Mouse (Mus musculus) kidney, embryonic 15.5 days (tissue): ENCODE measurements around the gene 1700001C02Rik. TPM values are rescaled to one million over a fixed set of nuclear protein-coding genes. Genes with fewer than 3 reads are reported as not detected.
A peak's percentile ranks its signal among the peaks of the same experiment; 100 is the strongest.

Experiments
- ATAC-seq: fragments of 200-750 bp; cut with Nextera tagmentation; replicated peaks from 2 replicates; pipeline ENCODE4 v1.8.0; 2017; ENCODE audit warnings: moderate TSS enrichment; ENCODE audit not compliant: low FRiP score
- H3K27ac ChIP-seq: fragments of 300-500 bp; sonication (generic); 2 replicates; pipeline ENCODE4 v1.5.1; 2015; ENCODE audit warnings: mild to moderate bottlenecking, inconsistent platforms
- H3K27me3 ChIP-seq: fragments of 300-500 bp; sonication (generic); 2 replicates; pipeline ENCODE4 v1.6.1; 2015; ENCODE audit warnings: inconsistent platforms
- H3K36me3 ChIP-seq: fragments of 300-500 bp; sonication (generic); 2 replicates; pipeline ENCODE4 v1.6.1; 2015; ENCODE audit warnings: inconsistent platforms
- H3K4me1 ChIP-seq: fragments of 300-500 bp; sonication (generic); 2 replicates; pipeline ENCODE4 v1.6.1; 2015; ENCODE audit warnings: inconsistent platforms
- H3K4me2 ChIP-seq: fragments of 300-500 bp; sonication (generic); 2 replicates; pipeline ENCODE4 v1.6.1; 2015; ENCODE audit warnings: moderate library complexity, mild to moderate bottlenecking, inconsistent platforms
- H3K4me3 ChIP-seq: fragments of 300-500 bp; sonication (generic); replicated peaks from 2 replicates; pipeline ENCODE4 v1.5.1; 2015; ENCODE audit warnings: mild to moderate bottlenecking, inconsistent platforms
- H3K9ac ChIP-seq: fragments of 300-500 bp; sonication (generic); 2 replicates; pipeline ENCODE4 v1.6.1; 2015; ENCODE audit warnings: mild to moderate bottlenecking, inconsistent platforms
- H3K9me3 ChIP-seq: fragments of 300-500 bp; sonication (generic); replicated peaks from 2 replicates; pipeline ENCODE4 v1.6.1; 2016; ENCODE audit warnings: inconsistent platforms
- WGBS: fragments of 180-500 bp; shearing (Covaris S2); methylation state at CpG from one replicate; pipeline ENCODE4 v1.1.7; 2015; ENCODE audit warnings: mixed read lengths; 5-methylcytosine and 5-hydroxymethylcytosine counted together
- polyA plus RNA-seq: library from polyadenylated mRNA; unstranded; fragments of >200 nt; fragmentation: Nextera tagmentation; extraction: Ambion mirVana; gene quantifications from 2 replicates; pipeline ENCODE4 v1.2.1, GENCODE M21; 2015

1700001C02Rik gene
- polyA plus RNA-seq, 1 experiment from 2014 or later: not detected

GRCm38 (mm10) chr5:30527129-30527528 is 61.3 kb downstream of the 1700001C02Rik start:
- H3K4me3 ChIP-seq: no peak overlapping the region
- H3K4me2 ChIP-seq: no peak overlapping the region
- H3K4me1 ChIP-seq: peaks cover 13% of the 10 kb centered on the region
- H3K9ac ChIP-seq: no peak overlapping the region
- 0 out of 2 replicates have a peak overlapping the region, but pooled peaks have one; percentile 67 for H3K27ac ChIP-seq
- WGBS: 70% methylated on average over 5 of the region's 5 CpGs
- ATAC-seq: no peak
- H3K27me3 ChIP-seq: 0 out of 2 replicates have a peak, but pooled peaks cover 14% of the 10 kb centered on the region
- no peaks in the 10 kb centered on the region for H3K9me3 ChIP-seq
- no peaks in the 10 kb centered on the region for H3K36me3 ChIP-seq

GRCm38 (mm10) chr5:30528906-30529305 is 63.1 kb downstream of the 1700001C02Rik start:
- WGBS: 31% methylated on average over 4 of the region's 4 CpGs
- ATAC-seq: no peak
- H3K27me3 ChIP-seq: 0 out of 2 replicates have a peak, but pooled peaks cover 14% of the 10 kb centered on the region
- H3K4me3 ChIP-seq: no peak overlapping the region
- H3K27ac ChIP-seq: no peak overlapping the region
- peaks cover 13% of the 10 kb centered on the region for H3K4me1 ChIP-seq
- H3K36me3 ChIP-seq: no peaks in the 10 kb centered on the region
- H3K4me2 ChIP-seq: no peak overlapping the region
- H3K9me3 ChIP-seq: no peaks in the 10 kb centered on the region
- no peak overlapping the region for H3K9ac ChIP-seq

Other genes starting within 250 kb of the 1700001C02Rik start
- gene Selenoi, start 233.5 kb upstream of the 1700001C02Rik start, polyA plus RNA-seq: 14.0 and 14.3 TPM in 2 replicates
- gene Drc1, start 184.7 kb upstream of the 1700001C02Rik start, polyA plus RNA-seq: 0.30 and 0.84 TPM in 2 replicates
- gene Otof, start 4.1 kb upstream of the 1700001C02Rik start, polyA plus RNA-seq: 0.09 and 0.17 TPM in 2 replicates
- not detected in 2 replicates for gene Cib4, start 79.8 kb downstream of the 1700001C02Rik start, polyA plus RNA-seq
- 2.7 and 8.0 TPM in 2 replicates for gene Kcnk3, start 122.1 kb downstream of the 1700001C02Rik start, polyA plus RNA-seq
- 25.7 and 27.1 TPM in 2 replicates for gene Slc35f6, start 181.9 kb downstream of the 1700001C02Rik start, polyA plus RNA-seq
- 298 and 308 TPM in 2 replicates for gene Cenpa, start 200.7 kb downstream of the 1700001C02Rik start, polyA plus RNA-seq
- gene Dpysl5, start 245.5 kb downstream of the 1700001C02Rik start, polyA plus RNA-seq: 6.8 and 7.7 TPM in 2 replicates